Mouse (Mus musculus): ENCODE results near the gene Hist1h2ae. TPM values are rescaled to one million over a fixed set of nuclear protein-coding genes. Genes with fewer than 3 reads are reported as not detected.
A peak's percentile ranks its signal among the peaks of the same experiment; 100 is the strongest.
"Not testable (repeated sequence)": the region's sequence is repeated elsewhere in the genome, so short reads cannot be mapped to it uniquely, and the experiment has no call there.

The Hist1h2ae gene
- polyA plus RNA-seq, 1 experiment from 2014 or later: 109 TPM

- not testable (repeated sequence) for ATAC-seq; H3K36me3 ChIP-seq; H3K27me3 ChIP-seq (replicated peaks); H3K9me3 ChIP-seq (replicated peaks)
- Histone ChIP-seq H3K4me1 (peaks cover 42% of the 10 kb centered on the region), H3K9ac (peak overlapping the region; percentile 85), H3K4me2 (peak overlapping the region; percentile 79), H3K27ac (peak overlapping the region; percentile 99), H3K4me3 (peak overlapping the region; percentile 58)
- WGBS (ENCODE audit: insufficient replicate concordance): 6% methylated on average over 20 of the region's 20 CpGs
These were observed 2.2 kb upstream of the Hist1h2ae start for GRCm38 (mm10) chr13:23573034-23573897.

DNA sequence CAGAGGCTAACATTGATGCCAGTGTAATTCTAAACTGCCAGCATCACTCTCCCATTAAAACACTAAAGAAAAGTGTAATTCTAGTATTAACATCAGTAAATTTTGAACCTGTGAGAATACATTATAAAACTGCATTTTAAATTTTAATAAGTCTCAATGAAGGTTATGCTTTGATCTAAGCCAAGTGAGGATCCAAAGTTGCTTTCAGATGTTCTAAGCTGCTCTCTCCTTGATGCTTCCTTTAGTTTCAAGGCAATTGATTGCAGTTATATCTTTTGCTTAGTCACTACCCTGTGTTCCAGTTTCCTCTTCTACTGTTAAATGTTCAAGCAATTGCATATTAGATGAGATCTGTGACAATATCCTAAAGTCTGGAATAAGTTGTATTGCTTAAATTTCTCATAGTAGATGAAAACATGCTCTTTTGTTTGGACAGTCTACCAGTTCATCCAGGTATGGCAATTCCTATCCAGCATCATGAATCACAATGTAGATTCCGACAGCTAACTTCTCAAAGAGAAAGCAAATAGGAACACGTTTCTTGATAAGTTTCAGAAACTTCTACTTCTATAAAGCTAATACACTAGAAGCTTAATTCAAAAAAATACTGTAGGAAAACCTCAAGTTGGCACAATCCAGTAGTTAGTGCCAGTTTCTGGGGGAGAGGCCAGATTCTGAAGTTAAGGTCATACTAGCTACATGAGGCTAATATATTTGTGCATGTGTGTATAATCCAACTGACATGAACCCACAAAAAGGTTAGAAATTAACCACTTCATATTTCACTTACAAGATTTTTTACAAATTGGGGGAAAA, 1.4 kb upstream of the Hist1h2ae start:
- H3K36me3 ChIP-seq: no peaks in the 10 kb centered on the region
- H3K9me3 ChIP-seq (replicated peaks): no peaks in the 10 kb centered on the region
- H3K27me3 ChIP-seq (replicated peaks): no peaks in the 10 kb centered on the region
- H3K4me1 ChIP-seq: peaks cover 42% of the 10 kb centered on the region
- WGBS (ENCODE audit: insufficient replicate concordance): 23% methylated on average over 2 of the region's 2 CpGs
- H3K4me2 ChIP-seq: peak overlapping the region; percentile 79
- peak overlapping the region; percentile 99 for H3K27ac ChIP-seq
- peak overlapping the region; percentile 85 for H3K9ac ChIP-seq
- H3K4me3 ChIP-seq: peak overlapping the region; percentile 58
- no peak for ATAC-seq

GRCm38 (mm10) chr13:23571504-23572217, 641 bp upstream of the Hist1h2ae start:
- Histone ChIP-seq H3K9ac (peak overlapping the region; percentile 85), H3K27ac (peak overlapping the region; percentile 99), H3K4me2 (peak overlapping the region; percentile 79), H3K4me3 (peak overlapping the region; percentile 58), H3K4me1 (peaks cover 39% of the 10 kb centered on the region)
- H3K36me3 ChIP-seq; H3K9me3 ChIP-seq (replicated peaks); H3K27me3 ChIP-seq (replicated peaks): not testable (repeated sequence)
- WGBS (ENCODE audit: insufficient replicate concordance): under 1% methylated on average over 13 of the region's 34 CpGs
- peak; percentile 6; the same call in 1 of the 2 replicates for ATAC-seq

DNA sequence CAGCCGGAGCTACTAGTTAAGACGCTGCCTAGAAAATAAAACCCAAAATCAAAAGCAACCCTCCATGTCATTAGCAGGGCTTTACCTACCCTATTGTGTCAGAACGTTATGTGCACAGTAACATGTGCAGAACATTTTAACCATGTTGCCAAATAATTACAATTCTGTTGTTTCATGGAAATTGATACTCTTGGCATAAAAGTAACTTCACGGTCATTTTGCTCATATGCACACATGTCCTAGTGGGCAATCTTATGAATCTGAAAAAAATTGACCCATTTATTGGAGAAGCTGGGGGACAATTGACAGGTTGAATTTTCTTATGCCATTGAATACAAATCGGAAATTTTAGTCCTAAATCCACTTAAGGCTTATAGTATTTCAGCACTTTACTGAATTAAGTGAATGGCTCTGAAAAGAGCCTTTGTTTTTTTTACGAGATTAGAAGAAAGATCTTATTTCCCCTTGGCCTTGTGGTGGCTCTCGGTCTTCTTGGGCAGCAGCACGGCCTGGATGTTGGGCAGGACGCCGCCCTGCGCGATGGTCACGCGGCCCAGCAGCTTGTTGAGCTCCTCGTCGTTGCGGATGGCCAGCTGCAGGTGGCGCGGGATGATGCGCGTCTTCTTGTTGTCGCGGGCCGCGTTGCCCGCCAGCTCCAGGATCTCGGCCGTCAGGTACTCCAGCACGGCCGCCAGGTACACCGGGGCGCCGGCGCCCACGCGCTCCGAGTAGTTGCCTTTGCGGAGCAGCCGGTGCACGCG, 579 bp downstream of the Hist1h2ae start:
- H3K27ac ChIP-seq: peak overlapping the region; percentile 99
- not testable (repeated sequence) for H3K27me3 ChIP-seq (replicated peaks); H3K36me3 ChIP-seq; ATAC-seq; H3K9me3 ChIP-seq (replicated peaks)
- WGBS (ENCODE audit: insufficient replicate concordance): 2% methylated on average over 27 of the region's 41 CpGs
- H3K4me1 ChIP-seq: peaks cover 40% of the 10 kb centered on the region
- peak overlapping the region; percentile 44 for H3K4me3 ChIP-seq
- H3K4me2 ChIP-seq: peak overlapping the region; percentile 79
- H3K9ac ChIP-seq: peak overlapping the region; percentile 75

DNA sequence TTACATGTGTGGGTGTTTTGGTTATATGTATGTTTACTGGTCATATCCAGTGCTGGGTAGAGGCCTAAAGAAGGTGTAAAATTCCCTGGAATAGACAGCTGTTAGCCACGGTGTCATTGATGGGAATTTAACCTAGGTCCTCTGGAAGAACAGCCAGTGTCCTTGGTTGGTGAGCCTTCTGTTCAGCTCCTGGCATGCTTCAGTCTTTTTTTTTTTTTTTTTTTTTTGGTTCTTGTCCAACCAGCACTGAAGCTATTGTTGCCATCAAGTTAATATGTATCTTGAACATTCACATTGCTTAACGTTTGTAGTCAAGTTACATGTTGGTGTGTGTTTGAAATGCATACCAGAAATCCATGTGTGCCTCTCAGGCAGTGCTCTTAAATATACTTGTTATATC, 6.5 kb downstream of the Hist1h2ae start:
- H3K27ac ChIP-seq: peak overlapping the region; percentile 99

GRCm38 (mm10) chr13:23562699-23563462, 8.1 kb downstream of the Hist1h2ae start:
- 5% methylated on average over 18 of the region's 18 CpGs for WGBS (ENCODE audit: insufficient replicate concordance)
- H3K27me3 ChIP-seq (replicated peaks): no peaks in the 10 kb centered on the region
- H3K4me1 ChIP-seq: peaks cover 51% of the 10 kb centered on the region
- H3K9me3 ChIP-seq (replicated peaks): no peaks in the 10 kb centered on the region
- H3K9ac ChIP-seq: peak overlapping the region; percentile 77
- H3K36me3 ChIP-seq: no peaks in the 10 kb centered on the region
- H3K4me3 ChIP-seq: peak overlapping the region; percentile 53
- peak overlapping the region; percentile 99 for H3K27ac ChIP-seq
- no peak for ATAC-seq
- H3K4me2 ChIP-seq: peak overlapping the region; percentile 82

More for the DNA sequence above, 6.5 kb downstream of the Hist1h2ae start:
- Histone ChIP-seq H3K36me3 (no peaks in the 10 kb centered on the region), H3K9ac (peak overlapping the region; percentile 31; the same call in 1 of the 2 replicates), H3K4me1 (peaks cover 55% of the 10 kb centered on the region), H3K4me3 (no peak overlapping the region), H3K9me3 (replicated peaks) (no peaks in the 10 kb centered on the region), H3K4me2 (no peak overlapping the region), H3K27me3 (replicated peaks) (no peaks in the 10 kb centered on the region)
- WGBS (ENCODE audit: insufficient replicate concordance): 79% methylated on average over 2 of the region's 2 CpGs
- no peak for ATAC-seq

DNA sequence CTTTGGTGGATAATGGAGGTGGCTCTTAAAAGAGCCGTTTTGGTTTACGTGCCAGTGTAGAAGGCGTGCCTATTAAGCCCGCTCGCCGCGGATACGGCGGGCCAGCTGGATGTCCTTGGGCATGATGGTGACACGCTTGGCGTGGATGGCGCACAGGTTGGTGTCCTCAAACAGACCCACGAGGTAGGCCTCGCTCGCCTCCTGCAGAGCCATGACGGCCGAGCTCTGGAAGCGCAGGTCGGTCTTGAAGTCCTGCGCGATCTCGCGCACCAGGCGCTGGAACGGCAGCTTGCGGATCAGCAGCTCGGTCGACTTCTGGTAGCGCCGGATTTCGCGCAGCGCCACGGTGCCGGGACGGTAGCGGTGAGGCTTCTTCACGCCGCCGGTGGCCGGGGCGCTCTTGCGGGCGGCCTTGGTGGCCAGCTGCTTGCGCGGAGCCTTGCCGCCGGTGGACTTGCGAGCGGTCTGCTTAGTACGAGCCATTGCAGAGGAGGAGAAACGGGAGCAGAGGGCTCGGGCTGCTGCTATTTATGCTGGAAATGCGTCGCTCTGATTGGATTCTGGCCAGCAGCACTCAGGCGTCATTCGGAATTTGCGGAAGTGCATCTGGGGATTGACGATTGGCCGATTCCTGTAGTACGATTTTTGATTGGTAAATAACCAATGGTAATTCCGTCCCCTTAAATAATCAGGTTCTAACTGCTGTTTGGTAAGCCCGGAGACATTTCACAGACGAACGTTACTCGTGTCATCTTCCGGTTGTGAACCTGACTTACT, 8.9 kb downstream of the Hist1h2ae start, which contains the start of gene Hist1h3e:
TSS of gene Hist1h3e (minus strand) at position 487 of the 777 bp plus-strand sequence.
- H3K4me2 ChIP-seq: peak within 1 kb of the TSS; percentile 82
- peak within 1 kb of the TSS; percentile 77 for H3K9ac ChIP-seq
- peak within 1 kb of the TSS; percentile 53 for H3K4me3 ChIP-seq
- H3K27me3 ChIP-seq (replicated peaks); H3K36me3 ChIP-seq; H3K9me3 ChIP-seq (replicated peaks): not testable (repeated sequence)
- H3K4me1 ChIP-seq: peaks cover 49% of the 10 kb centered on the region
- ATAC-seq: peak; percentile 93
- WGBS (ENCODE audit: insufficient replicate concordance): 0% methylated on average over 57 of the region's 67 CpGs
- peak within 1 kb of the TSS; percentile 99 for H3K27ac ChIP-seq

DNA sequence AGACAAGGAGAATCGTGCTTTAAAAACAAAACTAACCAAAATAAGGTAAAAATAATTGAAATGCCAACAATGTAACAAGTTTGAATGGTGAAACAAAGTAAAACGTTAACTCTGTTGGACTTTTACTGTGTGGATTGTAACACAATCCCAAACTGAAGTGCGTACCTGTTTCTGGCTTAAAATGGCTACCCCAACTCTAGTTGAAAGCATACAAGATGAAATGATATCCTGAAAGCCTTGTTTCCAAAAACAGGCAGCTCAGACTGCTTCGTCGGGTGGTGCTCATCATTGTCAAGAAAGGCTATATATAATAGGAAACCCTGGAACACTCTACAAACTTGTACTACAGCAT, 9.5 kb downstream of the Hist1h2ae start:
- Histone ChIP-seq H3K4me1 (peaks cover 52% of the 10 kb centered on the region), H3K4me2 (peak overlapping the region; percentile 82), H3K9ac (peak overlapping the region; percentile 71), H3K27ac (peak overlapping the region; percentile 99), H3K4me3 (peak overlapping the region; percentile 53)
- 0% methylated on average over 2 of the region's 5 CpGs for WGBS (ENCODE audit: insufficient replicate concordance)
- not testable (repeated sequence) for H3K27me3 ChIP-seq (replicated peaks); ATAC-seq; H3K36me3 ChIP-seq; H3K9me3 ChIP-seq (replicated peaks)

- Histone ChIP-seq H3K4me3 (peak overlapping the region; percentile 29; the same call in 1 of the 2 replicates), H3K4me1 (peaks cover 52% of the 10 kb centered on the region), H3K4me2 (peak overlapping the region; percentile 58), H3K27ac (peak overlapping the region; percentile 85), H3K9ac (peak overlapping the region; percentile 61)
- WGBS (ENCODE audit: insufficient replicate concordance): 29% methylated on average over 2 of the region's 2 CpGs
- ATAC-seq; H3K9me3 ChIP-seq (replicated peaks); H3K36me3 ChIP-seq; H3K27me3 ChIP-seq (replicated peaks): not testable (repeated sequence)
These were observed 10.3 kb downstream of the Hist1h2ae start for GRCm38 (mm10) chr13:23560699-23561098.

GRCm38 (mm10) chr13:23556906-23557305, 14.1 kb downstream of the Hist1h2ae start:
- WGBS (ENCODE audit: insufficient replicate concordance): 59% methylated on average over 3 of the region's 3 CpGs
- Histone ChIP-seq H3K4me1 (peaks cover 48% of the 10 kb centered on the region), H3K4me3 (peak overlapping the region; percentile 60), H3K9ac (peak overlapping the region; percentile 90), H3K4me2 (peak overlapping the region; percentile 79), H3K27me3 (replicated peaks) (no peaks in the 10 kb centered on the region), H3K27ac (peak overlapping the region; percentile 99), H3K36me3 (no peaks in the 10 kb centered on the region), H3K9me3 (replicated peaks) (no peaks in the 10 kb centered on the region)
- no peak for ATAC-seq
